Mouse (Mus musculus) splenic B cell, adult 2 months (primary cell): ENCODE data around the gene Lrrk1.
A peak's percentile ranks its signal among the peaks of the same experiment; 100 is the strongest.

Experiments used
- DNase-seq: peaks from one replicate; pipeline ENCODE4 v3.0.0-alpha.2; 2011; ENCODE audit warnings: low read depth, low spot score
- H3K27me3 ChIP-seq: 2 replicates; pipeline ENCODE4 v1.6.1; 2012; ENCODE audit warnings: mild to moderate bottlenecking, low read length, moderate library complexity, mixed read lengths; ENCODE audit not compliant: control insufficient read depth, poor library complexity, insufficient read depth, severe bottlenecking
- H3K36me3 ChIP-seq: 2 replicates; pipeline ENCODE4 v1.6.1; 2012; ENCODE audit warnings: mild to moderate bottlenecking, low read length, moderate library complexity, mixed read lengths; ENCODE audit not compliant: control insufficient read depth, poor library complexity, insufficient read depth, severe bottlenecking

Gene Lrrk1

DNA sequence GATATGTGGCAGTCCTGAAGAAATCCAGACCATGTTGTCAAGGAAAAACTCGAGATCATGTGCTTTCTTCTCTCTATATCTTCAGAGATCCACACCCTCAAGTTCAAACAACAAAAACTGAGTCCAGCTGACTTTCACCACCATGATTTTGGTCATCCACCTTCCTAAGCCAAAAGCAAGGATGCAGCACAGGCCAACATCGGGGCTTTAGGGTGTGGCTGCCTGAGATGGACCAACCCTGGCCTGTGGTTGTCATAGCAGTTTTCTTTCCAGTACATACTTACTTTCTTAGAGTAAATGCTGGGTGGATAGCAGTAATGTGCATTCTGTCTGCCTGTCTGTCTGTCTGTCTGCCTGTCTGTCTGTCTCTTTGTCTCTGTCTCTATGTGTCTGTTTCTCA, 22.7 kb downstream of the Lrrk1 start:
- H3K27me3 ChIP-seq: no peaks in the 10 kb centered on the region
- peaks cover 5% of the 10 kb centered on the region; the same call in 1 of the 2 replicates for H3K36me3 ChIP-seq
- DNase-seq: no peak

DNA sequence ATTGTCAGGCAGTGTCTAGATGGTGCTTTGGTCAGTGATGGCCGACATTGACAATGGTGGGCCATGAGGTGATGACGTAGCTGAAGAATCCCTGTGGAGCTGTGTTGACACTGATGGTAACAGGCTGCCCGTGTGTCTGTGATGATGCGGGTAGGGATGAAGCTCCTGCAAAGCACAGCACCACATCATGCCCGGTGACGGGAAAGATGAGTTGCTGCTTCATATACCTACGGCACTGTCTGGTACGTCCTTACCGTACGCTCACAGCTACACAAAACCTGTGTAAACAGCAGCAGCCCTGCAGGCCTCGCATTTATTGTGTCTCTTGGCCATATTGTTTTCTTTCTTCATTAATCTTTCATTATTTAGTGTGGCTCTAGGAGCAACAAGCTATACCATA, 23.7 kb downstream of the Lrrk1 start:
- Histone ChIP-seq H3K27me3 (no peaks in the 10 kb centered on the region), H3K36me3 (peaks cover 8% of the 10 kb centered on the region)
- DNase-seq: no peak

DNA sequence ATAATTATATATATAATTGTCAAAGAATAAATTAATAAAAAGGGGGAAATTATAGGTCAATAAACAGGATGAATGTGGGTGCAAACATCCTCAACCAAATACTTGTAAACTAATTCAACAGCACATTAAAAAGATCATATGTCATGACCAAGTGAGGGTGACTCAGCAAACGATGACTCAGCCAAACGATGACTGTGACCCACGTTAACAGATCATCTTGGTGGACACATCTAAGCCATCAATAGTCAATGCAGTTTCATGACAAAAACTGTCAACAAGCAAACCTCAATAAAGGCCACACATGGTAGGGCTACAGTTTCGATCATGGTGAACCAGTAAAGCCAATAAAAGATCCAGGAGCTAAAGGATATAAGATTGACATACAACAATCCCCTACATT, 29.1 kb downstream of the Lrrk1 start:
- peaks cover 6% of the 10 kb centered on the region for H3K36me3 ChIP-seq
- DNase-seq: no peak
- no peaks in the 10 kb centered on the region for H3K27me3 ChIP-seq

GRCm38 (mm10) chr7:66358461-66358860, 29.7 kb downstream of the Lrrk1 start:
- DNase-seq: no peak
- no peaks in the 10 kb centered on the region for H3K27me3 ChIP-seq
- H3K36me3 ChIP-seq: peaks cover 6% of the 10 kb centered on the region

DNA sequence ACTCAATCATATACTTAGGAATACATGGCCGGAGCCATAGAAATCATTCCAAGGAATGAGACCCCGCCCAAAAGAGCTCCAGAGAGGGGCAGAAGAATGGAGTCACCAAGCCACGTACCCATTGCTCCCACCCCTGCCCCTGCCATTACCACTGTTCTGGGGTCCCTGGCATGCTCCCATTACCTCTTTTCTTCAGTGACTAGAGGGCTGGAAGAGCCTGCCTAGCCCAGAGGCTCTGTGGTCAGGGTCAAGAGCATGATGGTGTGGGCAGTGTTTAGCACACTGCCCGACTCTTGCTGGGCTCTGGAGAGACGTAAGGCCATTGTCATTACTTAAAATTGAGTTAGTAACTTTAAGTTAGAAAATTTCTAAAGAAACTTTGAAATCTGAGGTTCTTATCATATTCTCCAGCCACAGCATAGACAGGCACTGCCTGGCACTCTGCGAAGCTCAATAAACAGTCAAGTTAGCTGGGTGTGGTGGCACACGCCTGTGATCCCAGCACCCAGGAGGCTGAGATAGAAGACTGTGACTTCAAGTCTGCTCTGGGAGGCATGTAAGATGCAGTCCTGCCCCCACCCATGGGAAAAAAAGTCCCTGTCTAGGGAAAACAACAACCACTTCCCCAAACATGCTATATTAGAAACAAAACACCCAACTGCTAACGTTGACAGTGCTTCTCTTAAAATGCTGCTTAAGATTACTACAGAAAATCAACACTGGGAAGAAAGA, 32.2 kb downstream of the Lrrk1 start:
- Histone ChIP-seq H3K27me3 (no peaks in the 10 kb centered on the region), H3K36me3 (peaks cover 5% of the 10 kb centered on the region)
- no peak for DNase-seq

- peaks cover 3% of the 10 kb centered on the region; the same call in 1 of the 2 replicates for H3K36me3 ChIP-seq
- no peak for DNase-seq
- no peaks in the 10 kb centered on the region for H3K27me3 ChIP-seq
These were observed 33.2 kb downstream of the Lrrk1 start for GRCm38 (mm10) chr7:66354911-66355310.

GRCm38 (mm10) chr7:66351074-66351473, 37.1 kb downstream of the Lrrk1 start:
- Histone ChIP-seq H3K36me3 (no peaks in the 10 kb centered on the region; the same call in none of the 2 replicates), H3K27me3 (no peaks in the 10 kb centered on the region)
- no peak for DNase-seq

DNA sequence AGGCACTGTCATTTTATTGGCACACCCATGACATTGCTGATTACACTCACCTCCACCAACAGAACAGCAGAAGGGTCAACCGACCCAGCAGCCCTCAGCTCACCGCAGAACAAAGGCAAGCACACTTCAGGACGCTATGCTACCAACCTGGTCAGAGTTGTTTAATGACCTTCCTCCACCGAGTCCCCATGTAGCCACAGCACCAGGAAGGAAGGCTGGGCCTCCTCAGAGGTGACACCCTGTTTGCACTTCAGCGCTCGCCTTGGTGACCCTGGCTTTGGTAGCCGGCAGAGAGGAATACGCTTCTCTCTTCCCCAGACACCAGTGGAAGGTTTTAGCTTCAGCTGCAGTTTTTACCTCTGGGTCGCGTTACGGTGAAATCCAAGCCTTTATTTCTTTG, 38.5 kb downstream of the Lrrk1 start:
- H3K36me3 ChIP-seq: no peaks in the 10 kb centered on the region; the same call in none of the 2 replicates
- DNase-seq: no peak
- no peaks in the 10 kb centered on the region for H3K27me3 ChIP-seq

DNA sequence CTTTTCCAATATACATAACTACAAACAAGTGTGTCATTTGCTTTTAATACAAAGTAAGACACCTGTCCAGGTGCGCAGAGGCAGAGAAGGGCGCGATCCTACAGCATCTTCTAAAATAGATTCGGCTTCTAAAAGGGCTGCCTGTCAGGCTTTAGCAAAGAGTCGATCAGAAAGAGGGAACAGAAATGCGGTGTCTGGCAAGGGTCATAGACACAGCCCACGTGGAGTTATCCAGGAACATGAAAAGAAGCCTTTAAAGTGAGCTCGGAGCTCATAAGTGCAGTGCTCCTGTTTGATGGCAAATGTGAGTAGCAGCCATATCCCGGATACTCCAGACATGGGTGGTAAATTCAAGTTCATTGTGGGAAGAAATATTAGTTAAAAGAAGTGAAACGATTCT, 39.6 kb downstream of the Lrrk1 start:
- no peaks in the 10 kb centered on the region for H3K27me3 ChIP-seq
- no peaks in the 10 kb centered on the region; the same call in none of the 2 replicates for H3K36me3 ChIP-seq
- DNase-seq: no peak

DNA sequence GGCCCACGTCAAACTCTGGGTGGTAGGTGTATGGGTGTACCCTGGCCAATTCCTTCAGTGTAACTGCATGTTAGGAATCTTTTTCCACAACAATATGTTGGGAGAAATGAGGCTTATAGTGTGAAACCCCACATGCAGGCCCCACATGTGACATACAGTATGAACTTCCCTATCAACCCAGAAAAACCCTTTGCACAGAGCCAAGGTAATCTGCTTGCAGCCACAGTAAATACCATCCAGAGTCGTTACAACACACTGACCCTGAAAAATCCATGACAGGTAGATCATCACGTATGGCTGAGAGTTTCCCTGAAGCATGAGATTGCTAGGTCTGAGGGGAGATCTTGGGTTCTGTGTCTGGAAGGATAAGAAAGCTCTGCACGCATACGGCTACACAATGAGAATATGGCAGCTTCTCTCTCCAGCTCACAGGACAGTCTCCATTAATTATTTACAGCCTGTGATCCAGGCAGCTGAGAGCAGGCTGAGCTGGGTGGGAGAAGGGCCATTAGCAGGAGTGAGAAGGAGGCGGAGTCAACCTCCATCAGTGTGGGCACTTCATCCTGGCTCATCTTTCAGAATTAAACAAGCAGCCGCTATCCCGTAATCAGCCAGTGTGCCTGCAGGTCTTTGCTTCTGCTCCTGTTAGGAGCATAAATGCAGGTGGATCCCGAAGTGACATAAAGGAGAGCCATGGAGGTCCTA, 41.0 kb downstream of the Lrrk1 start:
- no peak for DNase-seq
- Histone ChIP-seq H3K27me3 (no peaks in the 10 kb centered on the region), H3K36me3 (no peaks in the 10 kb centered on the region; the same call in none of the 2 replicates)

GRCm38 (mm10) chr7:66343307-66343706, 44.8 kb downstream of the Lrrk1 start:
- no peak for DNase-seq
- H3K27me3 ChIP-seq: no peaks in the 10 kb centered on the region
- H3K36me3 ChIP-seq: no peaks in the 10 kb centered on the region

GRCm38 (mm10) chr7:66342831-66343230, 45.3 kb downstream of the Lrrk1 start:
- no peak for DNase-seq
- no peaks in the 10 kb centered on the region for H3K27me3 ChIP-seq
- H3K36me3 ChIP-seq: no peaks in the 10 kb centered on the region

- no peaks in the 10 kb centered on the region for H3K36me3 ChIP-seq
- DNase-seq: peak; percentile 70
- no peaks in the 10 kb centered on the region for H3K27me3 ChIP-seq
These were observed 45.8 kb downstream of the Lrrk1 start for GRCm38 (mm10) chr7:66342323-66342722.

- no peak for DNase-seq
- no peaks in the 10 kb centered on the region for H3K27me3 ChIP-seq
- H3K36me3 ChIP-seq: no peaks in the 10 kb centered on the region
These were observed 48.1 kb downstream of the Lrrk1 start for GRCm38 (mm10) chr7:66340044-66340443.

GRCm38 (mm10) chr7:66339625-66340024, 48.5 kb downstream of the Lrrk1 start:
- DNase-seq: no peak
- Histone ChIP-seq H3K27me3 (no peaks in the 10 kb centered on the region), H3K36me3 (no peaks in the 10 kb centered on the region)
